Mouse (Mus musculus): Measurements from ENCODE around the gene Dnah7a. TPM values are rescaled to one million over a fixed set of nuclear protein-coding genes. Genes with fewer than 3 reads are reported as not detected.
"Not testable (repeated sequence)": the region's sequence is repeated elsewhere in the genome, so short reads cannot be mapped to it uniquely, and the experiment has no call there.

Gene Dnah7a
- not detected in 2 replicates for polyA plus RNA-seq (2015; fragmentation: Nextera tagmentation; extraction: Ambion mirVana)

DNA sequence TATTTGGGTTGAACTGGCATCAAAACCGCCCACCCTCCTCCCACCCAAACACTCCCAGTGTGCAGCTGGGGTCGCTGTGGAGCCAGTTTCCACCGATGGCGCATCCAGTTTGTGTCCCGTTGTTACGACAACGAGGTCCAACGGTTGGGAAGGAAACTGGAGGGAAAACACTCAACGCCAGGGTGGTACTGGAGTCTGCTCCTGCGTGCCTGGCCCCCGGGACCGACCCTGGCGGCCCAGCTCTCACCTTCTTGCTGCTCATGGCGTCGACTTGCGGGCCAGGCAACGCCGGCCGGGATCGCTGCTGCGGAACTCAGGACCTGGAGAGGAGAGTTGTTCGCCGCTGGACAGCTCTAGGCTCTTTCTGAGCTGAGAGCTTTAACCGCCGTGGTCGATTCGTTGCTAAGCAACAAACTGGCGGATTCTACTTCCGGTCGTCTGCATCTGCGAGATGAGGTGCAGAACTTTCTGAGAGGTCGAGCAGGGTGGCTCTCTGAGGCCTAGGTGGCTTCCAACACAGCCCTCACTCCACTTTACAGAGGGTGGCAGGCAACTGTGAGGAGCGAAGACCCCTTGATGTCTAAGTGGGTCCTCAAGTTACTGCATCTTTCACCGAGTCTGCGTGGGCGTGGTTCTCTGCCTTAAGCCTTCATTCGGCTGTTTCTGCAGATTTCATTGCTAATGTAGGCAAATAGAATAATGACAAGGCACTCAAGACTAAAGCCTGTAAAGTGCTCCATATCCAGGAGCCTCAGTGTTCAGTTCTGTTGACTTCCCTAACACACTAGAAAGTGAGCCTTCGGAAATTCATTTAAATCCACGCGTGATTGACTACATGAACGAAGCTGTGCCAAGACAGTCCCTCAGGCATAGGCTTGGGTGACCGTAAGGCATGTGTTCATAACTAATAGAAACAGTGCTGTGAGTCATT is at the start of gene Dnah7a:
TSS of gene Dnah7a (minus strand) at position 354 of the 931 bp plus-strand sequence.
- Histone ChIP-seq H3K9ac (no peak within 1 kb of the TSS), H3K4me2 (peak within 1 kb of the TSS; percentile 67), H3K4me1 (replicated peaks) (0 out of 2 replicates have a peak, but pooled peaks cover 2% of the 10 kb centered on the region), H3K27me3 (no peaks in the 10 kb centered on the region), H3K9me3 (replicated peaks) (no peaks in the 10 kb centered on the region), H3K36me3 (no peaks in the 10 kb centered on the region), H3K4me3 (replicated peaks) (peak within 1 kb of the TSS; percentile 42), H3K27ac (no peak within 1 kb of the TSS)
- WGBS (ENCODE audit: insufficient replicate concordance), result 13% methylated on average over 42 of the region's 42 CpGs
- DNase-seq (no peak), ATAC-seq (ENCODE audit: low read depth) (no peak)

DNA sequence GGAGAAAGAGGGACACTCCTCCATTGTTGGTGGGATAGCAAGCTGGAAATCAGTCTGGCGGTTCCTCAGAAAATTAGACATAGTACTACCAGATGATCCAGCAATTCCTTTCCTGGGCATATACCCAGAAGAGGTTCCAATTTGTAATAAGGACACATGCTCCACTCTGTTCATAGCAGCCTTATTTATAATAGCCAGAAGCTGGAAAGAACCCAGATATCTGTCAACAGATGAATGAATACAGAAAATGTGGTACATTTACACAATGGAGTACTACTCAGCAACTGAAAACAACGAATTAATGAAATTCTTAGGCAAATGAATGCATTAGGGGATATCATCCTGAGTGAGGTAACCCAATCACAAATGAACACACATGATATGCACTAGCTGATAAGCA is 46.9 kb upstream of the Dnah7a start:
- not testable (repeated sequence) for H3K27me3 ChIP-seq; H3K9ac ChIP-seq; DNase-seq; H3K9me3 ChIP-seq (replicated peaks); H3K4me3 ChIP-seq (replicated peaks); ATAC-seq (ENCODE audit: low read depth); H3K4me2 ChIP-seq; H3K27ac ChIP-seq; H3K4me1 ChIP-seq (replicated peaks)
- WGBS (ENCODE audit: insufficient replicate concordance), result 73% methylated on average over 2 of the region's 2 CpGs
- H3K36me3 ChIP-seq, result peaks cover 11% of the 10 kb centered on the region

DNA sequence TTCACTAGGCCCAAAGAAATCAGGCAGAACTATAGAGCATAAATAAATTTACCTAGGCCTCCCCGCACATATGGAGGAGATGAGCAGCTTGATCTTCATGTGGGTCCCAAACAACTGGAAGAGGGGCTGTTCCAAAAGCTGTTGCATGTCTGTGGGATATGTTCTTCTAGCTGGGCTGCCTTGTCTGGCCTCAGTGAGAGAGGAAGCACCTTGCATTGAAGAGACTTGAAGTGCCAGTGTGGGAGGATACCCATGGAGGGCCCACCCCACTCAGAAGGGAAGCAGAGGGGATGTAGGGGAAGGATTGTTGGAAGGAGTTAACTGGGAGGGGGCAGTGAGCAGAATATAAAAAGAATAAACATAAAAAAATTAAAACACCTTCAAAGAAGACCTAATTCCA is 44.6 kb upstream of the Dnah7a start:
- H3K27me3 ChIP-seq, result no peaks in the 10 kb centered on the region
- no peaks in the 10 kb centered on the region for H3K36me3 ChIP-seq
- H3K4me2 ChIP-seq, result no peak overlapping the region
- DNase-seq, result no peak
- no peak overlapping the region for H3K9ac ChIP-seq
- no peak overlapping the region for H3K27ac ChIP-seq
- no peak overlapping the region for H3K4me3 ChIP-seq (replicated peaks)
- no peak for ATAC-seq (ENCODE audit: low read depth)
- 70% methylated on average over 1 of the region's 1 CpGs for WGBS (ENCODE audit: insufficient replicate concordance)
- H3K4me1 ChIP-seq (replicated peaks), result no peaks in the 10 kb centered on the region
- H3K9me3 ChIP-seq (replicated peaks), result no peaks in the 10 kb centered on the region

DNA sequence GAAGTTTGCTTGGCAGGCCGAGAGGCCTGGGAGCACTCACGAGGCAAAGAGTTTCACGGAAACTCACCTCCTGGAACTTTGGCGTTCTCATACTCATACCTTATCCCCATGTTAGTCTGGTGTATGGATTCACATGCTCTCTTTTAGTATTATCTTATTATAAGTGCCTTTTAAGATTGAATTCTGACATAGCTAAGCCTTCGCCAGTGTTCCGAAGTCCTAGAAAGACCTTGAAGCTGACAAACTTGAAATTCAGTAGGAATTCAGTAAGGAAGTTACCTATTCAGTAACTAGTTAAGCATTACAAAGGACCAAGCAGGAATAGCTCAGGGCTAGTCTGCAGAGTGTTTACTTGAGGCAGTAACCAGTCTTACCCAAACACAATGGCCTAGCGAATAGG is 44.1 kb upstream of the Dnah7a start:
- H3K27ac ChIP-seq; H3K27me3 ChIP-seq; DNase-seq; H3K36me3 ChIP-seq; H3K9me3 ChIP-seq (replicated peaks); H3K4me3 ChIP-seq (replicated peaks); H3K4me1 ChIP-seq (replicated peaks); ATAC-seq (ENCODE audit: low read depth); H3K4me2 ChIP-seq; H3K9ac ChIP-seq: not testable (repeated sequence)
- WGBS (ENCODE audit: insufficient replicate concordance), result 80% methylated on average over 7 of the region's 7 CpGs

DNA sequence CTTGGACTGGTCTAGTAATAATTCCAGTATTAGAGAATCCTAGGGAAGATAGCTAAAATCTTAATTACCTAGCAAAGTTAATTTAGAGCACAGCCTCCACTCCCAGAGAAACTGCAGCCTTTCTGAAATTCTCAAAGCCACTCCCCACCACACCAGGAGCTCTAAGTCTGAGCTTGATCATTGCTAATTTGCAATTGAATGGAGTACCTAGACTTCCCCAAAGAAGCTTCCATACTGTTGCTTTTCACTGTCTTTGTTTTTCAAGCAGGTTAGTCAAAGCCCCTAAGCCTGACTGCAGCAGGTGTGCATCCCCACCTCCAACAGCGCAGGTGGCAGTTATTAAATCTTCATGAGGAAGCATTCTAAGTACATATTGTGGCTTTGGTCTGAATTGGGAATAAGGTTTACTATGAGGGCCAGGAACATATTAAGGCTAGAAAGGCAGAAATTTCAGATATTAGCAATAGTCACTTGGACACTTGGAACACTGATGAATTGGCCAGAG is 43.3 kb upstream of the Dnah7a start:
- H3K4me3 ChIP-seq (replicated peaks); H3K9ac ChIP-seq; H3K27ac ChIP-seq; H3K4me2 ChIP-seq; H3K9me3 ChIP-seq (replicated peaks); H3K4me1 ChIP-seq (replicated peaks); H3K36me3 ChIP-seq; H3K27me3 ChIP-seq; DNase-seq; ATAC-seq (ENCODE audit: low read depth): not testable (repeated sequence)
- 84% methylated on average over 1 of the region's 1 CpGs for WGBS (ENCODE audit: insufficient replicate concordance)

DNA sequence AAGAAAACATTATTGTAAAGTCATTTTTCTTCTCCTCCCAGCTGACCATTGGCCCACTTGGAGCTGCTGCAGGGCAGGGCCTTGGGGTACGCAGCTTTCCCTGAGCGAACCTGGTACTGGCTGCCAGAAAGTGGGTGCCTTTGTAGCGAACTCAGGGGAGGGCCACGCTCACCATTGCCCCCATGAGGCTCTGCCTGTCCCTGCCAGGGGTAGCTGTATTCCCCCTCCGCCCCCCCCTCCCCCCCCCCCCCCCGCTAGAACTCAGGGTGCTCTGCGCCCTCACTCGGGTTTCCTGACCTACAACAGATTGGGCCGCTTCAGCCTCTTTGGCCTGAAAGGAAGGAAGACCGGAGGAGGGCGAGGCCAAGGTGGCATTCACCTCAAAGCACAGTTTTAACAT is 42.0 kb upstream of the Dnah7a start:
- H3K9me3 ChIP-seq (replicated peaks), result no peaks in the 10 kb centered on the region
- H3K36me3 ChIP-seq, result no peaks in the 10 kb centered on the region
- H3K27ac ChIP-seq, result no peak overlapping the region
- DNase-seq (no peak), ATAC-seq (ENCODE audit: low read depth) (no peak)
- no peaks in the 10 kb centered on the region for H3K27me3 ChIP-seq
- H3K4me3 ChIP-seq (replicated peaks), result no peak overlapping the region
- WGBS (ENCODE audit: insufficient replicate concordance), result 50% methylated on average over 10 of the region's 11 CpGs
- H3K4me1 ChIP-seq (replicated peaks), result no peaks in the 10 kb centered on the region
- H3K9ac ChIP-seq, result no peak overlapping the region
- no peak overlapping the region for H3K4me2 ChIP-seq

DNA sequence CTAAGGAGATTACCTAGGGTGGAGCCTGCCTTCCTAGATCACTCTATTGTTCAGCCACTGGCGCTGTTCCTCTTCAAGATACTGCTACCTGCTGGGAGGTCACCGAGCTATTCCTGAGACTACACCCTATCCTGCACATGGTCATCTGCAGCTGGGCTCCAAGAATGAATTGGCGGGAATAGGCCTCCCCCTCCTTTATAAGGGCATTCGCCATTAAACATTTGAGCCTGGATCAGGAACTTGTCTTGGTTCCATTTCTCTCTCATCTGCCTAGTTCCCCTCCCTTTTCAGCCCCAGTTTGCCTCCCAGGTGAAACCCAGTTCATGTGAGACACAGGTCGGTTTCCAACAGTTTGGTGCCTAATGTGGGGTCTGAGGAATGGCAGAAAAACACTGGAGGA is 39.4 kb upstream of the Dnah7a start:
- H3K4me1 ChIP-seq (replicated peaks), result no peaks in the 10 kb centered on the region
- no peak overlapping the region for H3K27ac ChIP-seq
- no peak overlapping the region for H3K4me2 ChIP-seq
- H3K27me3 ChIP-seq, result no peaks in the 10 kb centered on the region
- H3K9me3 ChIP-seq (replicated peaks), result no peaks in the 10 kb centered on the region
- H3K36me3 ChIP-seq, result no peaks in the 10 kb centered on the region
- no peak overlapping the region for H3K4me3 ChIP-seq (replicated peaks)
- WGBS (ENCODE audit: insufficient replicate concordance), result 70% methylated on average over 5 of the region's 5 CpGs
- ATAC-seq (ENCODE audit: low read depth), result no peak
- DNase-seq, result no peak
- no peak overlapping the region for H3K9ac ChIP-seq

DNA sequence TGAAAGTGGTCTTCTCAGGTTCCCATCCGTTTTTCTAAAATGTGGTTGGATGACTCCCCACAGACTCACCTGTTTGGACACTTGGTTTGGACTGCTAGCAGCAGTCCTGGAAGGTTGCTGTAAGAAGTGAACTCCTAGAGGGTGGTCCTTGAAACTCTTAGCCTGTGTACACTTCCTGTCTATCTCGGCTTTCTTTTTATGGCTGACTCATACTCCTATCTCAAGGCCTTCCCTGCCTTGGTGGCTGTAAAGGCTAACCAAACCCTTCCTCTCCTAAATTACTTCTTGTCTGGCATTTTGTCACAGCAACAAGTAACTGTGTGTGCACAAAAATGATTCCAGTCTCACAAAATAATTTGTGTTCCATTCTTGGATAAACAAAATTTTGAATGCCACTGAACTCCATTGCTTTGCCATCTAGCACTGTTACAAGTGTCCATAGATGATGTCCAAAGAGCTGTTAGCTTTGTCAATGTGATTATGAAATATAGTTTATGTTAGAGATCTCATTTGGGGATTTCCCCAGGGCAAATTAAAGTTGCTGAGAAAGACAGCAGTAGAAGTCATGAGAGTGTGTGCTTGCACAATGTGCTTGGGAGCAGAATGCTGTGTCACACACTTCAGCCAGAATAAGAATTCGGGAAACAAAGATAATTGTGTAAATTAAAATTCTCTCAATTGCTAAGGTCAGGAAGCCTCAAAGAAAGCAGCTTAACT is 35.3 kb upstream of the Dnah7a start:
- no peaks in the 10 kb centered on the region for H3K27me3 ChIP-seq
- no peak overlapping the region for H3K9ac ChIP-seq
- no peak overlapping the region for H3K4me2 ChIP-seq
- no peaks in the 10 kb centered on the region for H3K4me1 ChIP-seq (replicated peaks)
- H3K9me3 ChIP-seq (replicated peaks), result no peaks in the 10 kb centered on the region
- DNase-seq (no peak), ATAC-seq (ENCODE audit: low read depth) (no peak)
- no peak overlapping the region for H3K27ac ChIP-seq
- H3K36me3 ChIP-seq, result no peaks in the 10 kb centered on the region
- no peak overlapping the region for H3K4me3 ChIP-seq (replicated peaks)
- 53% methylated on average over 3 of the region's 3 CpGs for WGBS (ENCODE audit: insufficient replicate concordance)

DNA sequence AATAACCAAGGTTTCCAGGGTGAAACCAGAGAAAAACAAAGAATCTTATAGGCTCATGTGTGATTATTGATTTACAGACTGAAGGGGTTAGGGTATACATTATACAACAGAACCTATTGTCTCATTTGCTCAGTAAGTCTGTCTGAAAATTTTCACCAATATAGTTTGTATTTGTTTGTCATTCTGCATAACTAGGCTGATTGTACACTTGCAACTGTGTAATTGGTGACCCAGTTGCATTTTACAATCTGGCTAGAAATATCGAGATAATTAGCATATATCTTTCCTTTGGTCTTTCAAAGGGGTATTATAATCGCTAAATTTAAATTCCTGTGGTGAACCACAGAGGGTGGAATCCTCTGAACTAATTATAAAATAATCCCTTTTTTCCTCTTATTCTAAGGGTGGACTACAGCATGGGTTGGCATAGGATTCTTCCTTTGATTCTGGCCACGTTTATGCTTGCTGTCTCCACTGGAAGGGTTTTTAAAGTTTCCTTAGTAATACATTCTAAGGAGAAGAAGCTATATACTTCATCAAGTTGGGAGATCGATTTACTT is 34.3 kb upstream of the Dnah7a start:
- Histone ChIP-seq H3K4me1 (replicated peaks) (no peaks in the 10 kb centered on the region), H3K4me3 (replicated peaks) (no peak overlapping the region), H3K27me3 (no peaks in the 10 kb centered on the region), H3K4me2 (no peak overlapping the region), H3K9ac (no peak overlapping the region), H3K36me3 (no peaks in the 10 kb centered on the region), H3K27ac (no peak overlapping the region), H3K9me3 (replicated peaks) (no peaks in the 10 kb centered on the region)
- DNase-seq (no peak), ATAC-seq (ENCODE audit: low read depth) (no peak)
- 60% methylated on average over 4 of the region's 4 CpGs for WGBS (ENCODE audit: insufficient replicate concordance)

DNA sequence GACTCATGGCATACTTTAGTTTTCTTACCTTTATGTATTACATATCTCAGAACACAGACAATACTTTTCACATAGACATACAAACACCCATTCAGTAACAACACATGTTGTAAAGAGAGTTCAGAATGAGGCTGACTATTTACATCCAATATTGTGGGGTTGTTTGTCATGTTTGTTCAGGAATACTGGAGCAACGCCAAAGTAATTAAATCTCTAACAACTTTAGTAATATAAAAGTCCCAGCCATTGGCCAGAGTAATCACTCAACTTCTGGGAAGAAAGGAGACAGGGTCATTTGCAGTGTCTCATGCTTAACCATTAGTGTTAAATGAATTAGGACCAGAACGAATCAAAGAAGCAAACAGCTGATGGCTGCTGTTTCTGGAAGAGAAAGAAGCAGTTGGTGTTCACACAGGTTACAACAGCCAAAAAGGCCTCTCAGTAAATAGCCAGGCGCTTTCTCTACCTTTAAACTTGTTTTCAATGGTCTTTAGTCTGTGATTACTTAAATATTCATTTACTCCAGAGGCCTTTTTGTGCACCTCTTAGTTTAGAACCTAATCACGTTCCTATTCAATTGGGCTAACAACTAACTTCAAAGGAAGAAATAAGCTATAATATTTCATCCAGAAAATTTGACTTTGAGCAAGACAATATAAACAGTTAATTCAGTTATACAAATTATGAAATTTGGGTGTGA is 33.6 kb upstream of the Dnah7a start:
- H3K9me3 ChIP-seq (replicated peaks); H3K36me3 ChIP-seq; H3K27ac ChIP-seq; H3K27me3 ChIP-seq; H3K4me1 ChIP-seq (replicated peaks); DNase-seq; ATAC-seq (ENCODE audit: low read depth); H3K9ac ChIP-seq; H3K4me2 ChIP-seq; H3K4me3 ChIP-seq (replicated peaks): not testable (repeated sequence)
- 63% methylated on average over 4 of the region's 4 CpGs for WGBS (ENCODE audit: insufficient replicate concordance)

DNA sequence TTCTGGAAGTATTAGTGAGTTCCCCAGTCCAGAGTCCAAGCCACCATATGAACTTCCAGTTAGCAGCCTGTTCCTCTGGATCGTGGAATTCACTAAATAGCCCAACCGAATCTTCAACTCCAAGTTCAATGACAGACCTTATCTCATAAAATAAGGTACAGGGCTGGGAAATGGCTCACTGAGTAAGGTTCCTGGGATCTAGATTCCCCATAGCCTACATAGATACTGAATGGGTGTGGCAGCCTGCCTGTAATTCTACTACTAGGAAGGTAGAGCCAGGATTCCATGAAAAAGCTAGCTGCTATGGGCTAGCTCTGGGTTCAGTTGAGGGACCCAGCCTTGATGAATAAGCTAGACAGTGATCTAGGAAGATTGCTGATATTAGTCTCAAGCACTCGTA is 30.0 kb upstream of the Dnah7a start:
- Histone ChIP-seq H3K4me3 (replicated peaks) (no peak overlapping the region), H3K27me3 (no peaks in the 10 kb centered on the region), H3K27ac (no peak overlapping the region), H3K36me3 (no peaks in the 10 kb centered on the region), H3K4me1 (replicated peaks) (no peaks in the 10 kb centered on the region), H3K9ac (no peak overlapping the region), H3K9me3 (replicated peaks) (no peaks in the 10 kb centered on the region), H3K4me2 (no peak overlapping the region)
- ATAC-seq (ENCODE audit: low read depth), result no peak
- 63% methylated on average over 3 of the region's 3 CpGs for WGBS (ENCODE audit: insufficient replicate concordance)
- DNase-seq, result no peak
